Mouse (Mus musculus): Measurements from ENCODE around the gene Zfp462. TPM values are rescaled to one million over a fixed set of nuclear protein-coding genes. Genes with fewer than 3 reads are reported as not detected.

Gene Zfp462
- total and polyA plus RNA-seq, 3 experiments, result 0.05 TPM; not detected in 2

GRCm38 (mm10) chr4:55026109-55026646 is 81.3 kb downstream of the Zfp462 start:
- H3K27me3 ChIP-seq (ENCODE audit: insufficient read depth, low read length), result no peaks in the 10 kb centered on the region
- DNase-seq (ENCODE audit: low spot score) (no peak), ATAC-seq (ENCODE audit: extremely low read depth, insufficient number of reproducible peaks, low FRiP score, poor library complexity, severe bottlenecking) (no peak)
- no peak for TF ChIP-seq CTCF (IDR thresholded peaks at IDR 0.05; ENCODE audit: low read depth, low read length)
- no peak for TF ChIP-seq GATA2 (IDR thresholded peaks at IDR 0.05; ENCODE audit: borderline replicate concordance, low read depth, low read length)
- no peak for TF ChIP-seq GATA1 (IDR thresholded peaks at IDR 0.05; ENCODE audit: borderline replicate concordance, low read length)
- no peak for TF ChIP-seq POLR2AphosphoS5 (IDR thresholded peaks at IDR 0.05; ENCODE audit: insufficient replicate concordance, low read depth, low read length)
- TF ChIP-seq TAL1 (conservative IDR thresholded peaks at IDR 0.05; ENCODE audit: low read depth, low read length), result no peak
- no peaks in the 10 kb centered on the region for H3K36me3 ChIP-seq (replicated peaks)
- H3K4me3 ChIP-seq (ENCODE audit: low read depth, low read length), result no peak overlapping the region
- H3K9me3 ChIP-seq (replicated peaks), result peaks cover 37% of the 10 kb centered on the region
- no peaks in the 10 kb centered on the region for H3K4me1 ChIP-seq (ENCODE audit: insufficient read depth, low read depth, low read length)

DNA sequence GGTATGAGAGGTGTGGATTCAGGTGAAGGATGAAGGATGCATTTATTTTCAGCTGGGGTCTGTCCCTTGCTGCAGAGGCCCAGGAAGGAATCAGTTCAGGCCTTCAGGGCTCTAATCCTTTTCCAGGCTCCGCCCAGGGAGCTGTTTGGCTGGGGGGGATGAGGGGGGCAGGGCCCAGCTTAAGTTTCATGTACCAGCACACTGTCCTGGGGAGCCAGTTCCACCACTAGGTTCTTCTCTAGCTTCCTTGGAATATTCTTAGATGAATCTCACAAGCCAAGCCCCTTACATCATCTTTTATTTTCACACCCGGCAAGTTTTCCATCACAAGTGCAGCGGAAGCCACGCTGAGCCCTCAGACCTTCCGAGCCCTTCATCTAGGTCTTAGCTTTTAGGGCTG is 85.6 kb downstream of the Zfp462 start:
- DNase-seq (ENCODE audit: low spot score) (no peak), ATAC-seq (ENCODE audit: extremely low read depth, insufficient number of reproducible peaks, low FRiP score, poor library complexity, severe bottlenecking) (no peak)
- TF ChIP-seq TAL1 (conservative IDR thresholded peaks at IDR 0.05; ENCODE audit: low read depth, low read length), result no peak
- no peak for TF ChIP-seq GATA1 (IDR thresholded peaks at IDR 0.05; ENCODE audit: borderline replicate concordance, low read length)
- TF ChIP-seq GATA2 (IDR thresholded peaks at IDR 0.05; ENCODE audit: borderline replicate concordance, low read depth, low read length), result no peak
- TF ChIP-seq POLR2AphosphoS5 (IDR thresholded peaks at IDR 0.05; ENCODE audit: insufficient replicate concordance, low read depth, low read length), result no peak
- TF ChIP-seq CTCF (IDR thresholded peaks at IDR 0.05; ENCODE audit: low read depth, low read length), result no peak
- Histone ChIP-seq H3K4me1 (ENCODE audit: insufficient read depth, low read depth, low read length) (no peaks in the 10 kb centered on the region), H3K4me3 (ENCODE audit: low read depth, low read length) (no peak overlapping the region), H3K36me3 (replicated peaks) (no peaks in the 10 kb centered on the region), H3K9me3 (replicated peaks) (peaks cover 34% of the 10 kb centered on the region), H3K27me3 (ENCODE audit: insufficient read depth, low read length) (no peaks in the 10 kb centered on the region)

- ATAC-seq (ENCODE audit: extremely low read depth, insufficient number of reproducible peaks, low FRiP score, poor library complexity, severe bottlenecking) (no peak), DNase-seq (ENCODE audit: low spot score) (no peak)
- Histone ChIP-seq H3K36me3 (replicated peaks) (no peaks in the 10 kb centered on the region), H3K4me3 (ENCODE audit: low read depth, low read length) (no peak overlapping the region), H3K4me1 (ENCODE audit: insufficient read depth, low read depth, low read length) (no peaks in the 10 kb centered on the region), H3K27me3 (ENCODE audit: insufficient read depth, low read length) (no peaks in the 10 kb centered on the region), H3K9me3 (replicated peaks) (peaks cover 27% of the 10 kb centered on the region)
- TF ChIP-seq GATA2 (IDR thresholded peaks at IDR 0.05; ENCODE audit: borderline replicate concordance, low read depth, low read length), result no peak
- no peak for TF ChIP-seq GATA1 (IDR thresholded peaks at IDR 0.05; ENCODE audit: borderline replicate concordance, low read length)
- no peak for TF ChIP-seq CTCF (IDR thresholded peaks at IDR 0.05; ENCODE audit: low read depth, low read length)
- no peak for TF ChIP-seq POLR2AphosphoS5 (IDR thresholded peaks at IDR 0.05; ENCODE audit: insufficient replicate concordance, low read depth, low read length)
- TF ChIP-seq TAL1 (conservative IDR thresholded peaks at IDR 0.05; ENCODE audit: low read depth, low read length), result no peak
These were observed 87.6 kb downstream of the Zfp462 start for GRCm38 (mm10) chr4:55032317-55032930.

DNA sequence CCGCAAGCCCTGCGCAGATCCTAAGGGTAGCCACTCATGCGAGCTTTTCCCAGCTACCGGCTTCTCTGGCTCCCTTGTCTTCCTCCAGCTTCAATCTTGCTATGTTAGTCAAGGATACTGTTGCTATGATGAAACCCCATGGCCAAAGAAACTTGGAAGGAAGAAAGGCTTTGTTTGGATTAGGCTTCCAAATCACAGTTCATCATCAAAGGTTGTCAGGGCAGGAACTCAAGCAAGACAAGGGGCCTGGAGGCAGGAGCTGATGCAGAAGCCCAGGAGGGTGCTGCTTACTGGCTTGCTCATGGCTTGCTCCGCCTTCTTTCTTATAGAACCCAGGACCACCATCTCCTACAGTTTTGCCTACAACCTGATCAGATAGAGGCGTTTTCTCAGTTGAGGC is 88.6 kb downstream of the Zfp462 start:
- TF ChIP-seq GATA1 (IDR thresholded peaks at IDR 0.05; ENCODE audit: borderline replicate concordance, low read length) (no peak), GATA2 (IDR thresholded peaks at IDR 0.05; ENCODE audit: borderline replicate concordance, low read depth, low read length) (no peak), CTCF (IDR thresholded peaks at IDR 0.05; ENCODE audit: low read depth, low read length) (no peak), TAL1 (conservative IDR thresholded peaks at IDR 0.05; ENCODE audit: low read depth, low read length) (no peak), POLR2AphosphoS5 (IDR thresholded peaks at IDR 0.05; ENCODE audit: insufficient replicate concordance, low read depth, low read length) (no peak)
- no peaks in the 10 kb centered on the region for H3K27me3 ChIP-seq (ENCODE audit: insufficient read depth, low read length)
- DNase-seq (ENCODE audit: low spot score) (no peak), ATAC-seq (ENCODE audit: extremely low read depth, insufficient number of reproducible peaks, low FRiP score, poor library complexity, severe bottlenecking) (no peak)
- H3K9me3 ChIP-seq (replicated peaks), result peaks cover 27% of the 10 kb centered on the region
- no peaks in the 10 kb centered on the region for H3K36me3 ChIP-seq (replicated peaks)
- no peaks in the 10 kb centered on the region for H3K4me1 ChIP-seq (ENCODE audit: insufficient read depth, low read depth, low read length)
- H3K4me3 ChIP-seq (ENCODE audit: low read depth, low read length), result no peak overlapping the region

DNA sequence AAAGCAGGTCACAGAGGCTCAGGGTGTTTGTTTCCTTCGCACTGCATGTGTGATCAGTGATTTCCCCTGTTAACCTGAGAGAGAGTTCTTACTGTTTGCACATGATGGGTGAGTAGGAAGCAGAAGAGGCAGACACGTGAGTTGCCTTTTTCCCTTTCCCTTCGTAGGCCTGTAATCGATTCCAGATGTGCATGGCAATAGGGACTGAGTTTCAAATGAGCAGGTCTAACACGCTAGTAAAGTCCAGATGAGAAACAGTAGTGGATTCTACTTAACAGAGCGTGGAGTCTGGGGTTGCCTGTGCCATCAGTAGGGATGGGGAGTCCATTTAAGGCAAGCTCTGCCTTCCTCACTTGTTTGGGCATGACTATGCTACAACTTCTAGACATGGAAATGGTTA is 93.3 kb downstream of the Zfp462 start:
- no peak for ATAC-seq (ENCODE audit: extremely low read depth, insufficient number of reproducible peaks, low FRiP score, poor library complexity, severe bottlenecking)
- H3K4me3 ChIP-seq (ENCODE audit: low read depth, low read length), result no peak overlapping the region
- H3K9me3 ChIP-seq (replicated peaks), result peaks cover 40% of the 10 kb centered on the region

GRCm38 (mm10) chr4:55040258-55040964 is 95.6 kb downstream of the Zfp462 start:
- H3K4me1 ChIP-seq (ENCODE audit: insufficient read depth, low read depth, low read length), result no peaks in the 10 kb centered on the region
- no peak overlapping the region for H3K4me3 ChIP-seq (ENCODE audit: low read depth, low read length)
- H3K36me3 ChIP-seq (replicated peaks), result no peaks in the 10 kb centered on the region
- peaks cover 39% of the 10 kb centered on the region for H3K9me3 ChIP-seq (replicated peaks)
- DNase-seq (ENCODE audit: low spot score) (no peak), ATAC-seq (ENCODE audit: extremely low read depth, insufficient number of reproducible peaks, low FRiP score, poor library complexity, severe bottlenecking) (no peak)
- TF ChIP-seq CTCF (IDR thresholded peaks at IDR 0.05; ENCODE audit: low read depth, low read length) (no peak), GATA1 (IDR thresholded peaks at IDR 0.05; ENCODE audit: borderline replicate concordance, low read length) (no peak), TAL1 (conservative IDR thresholded peaks at IDR 0.05; ENCODE audit: low read depth, low read length) (no peak), POLR2AphosphoS5 (IDR thresholded peaks at IDR 0.05; ENCODE audit: insufficient replicate concordance, low read depth, low read length) (no peak), GATA2 (IDR thresholded peaks at IDR 0.05; ENCODE audit: borderline replicate concordance, low read depth, low read length) (no peak)
- no peaks in the 10 kb centered on the region for H3K27me3 ChIP-seq (ENCODE audit: insufficient read depth, low read length)

More for the DNA sequence above, 93.3 kb downstream of the Zfp462 start:
- DNase-seq (ENCODE audit: low spot score), result no peak
- H3K4me1 ChIP-seq (ENCODE audit: insufficient read depth, low read depth, low read length), result no peaks in the 10 kb centered on the region
- TF ChIP-seq GATA1 (IDR thresholded peaks at IDR 0.05; ENCODE audit: borderline replicate concordance, low read length), result no peak
- no peak for TF ChIP-seq TAL1 (conservative IDR thresholded peaks at IDR 0.05; ENCODE audit: low read depth, low read length)
- no peak for TF ChIP-seq CTCF (IDR thresholded peaks at IDR 0.05; ENCODE audit: low read depth, low read length)
- no peak for TF ChIP-seq POLR2AphosphoS5 (IDR thresholded peaks at IDR 0.05; ENCODE audit: insufficient replicate concordance, low read depth, low read length)
- TF ChIP-seq GATA2 (IDR thresholded peaks at IDR 0.05; ENCODE audit: borderline replicate concordance, low read depth, low read length), result no peak
- no peaks in the 10 kb centered on the region for H3K27me3 ChIP-seq (ENCODE audit: insufficient read depth, low read length)
- no peaks in the 10 kb centered on the region for H3K36me3 ChIP-seq (replicated peaks)

Measured in G1E (cell line).